Mouse (Mus musculus) megakaryocyte-erythroid progenitor cell, adult 5-6 weeks (primary cell): ENCODE results near the gene Tmem179b. TPM values are rescaled to one million over a fixed set of nuclear protein-coding genes. Genes with fewer than 3 reads are reported as not detected.

Experiments used
- ATAC-seq: replicated peaks from 2 replicates; pipeline ENCODE4 v1.8.0; 2016; ENCODE audit warnings: mild to moderate bottlenecking, inconsistent platforms; ENCODE audit not compliant: severe bottlenecking, poor library complexity, low FRiP score, low TSS enrichment
- total RNA-seq, 2 experiments: library from RNA; stranded (forward) in 1 of 2; stranded (reverse) in 1 of 2; fragments of 200-1000, 215-1000 nt in 1 of 2; fragments of >200 nt in 1 of 2; fragmentation: Nextera tagmentation in 1 of 2; gene quantifications; 2 replicates each; pipeline ENCODE4 v1.2.3; 2014 to 2017

Gene Tmem179b
- total RNA-seq, 2 experiments from 2014 or later: 31.2 to 104 TPM

- no peak for ATAC-seq
Observed at GRCm38 (mm10) chr19:8788521-8788920, 14.3 kb upstream of the Tmem179b start.

GRCm38 (mm10) chr19:8786008-8786781, 11.9 kb upstream of the Tmem179b start, which contains the start of gene Taf6l:
Gene Taf6l (minus strand): TSS chr19:8786417.
- peak; percentile 99 for ATAC-seq

GRCm38 (mm10) chr19:8774951-8775421, 719 bp upstream of the Tmem179b start:
- no peak for ATAC-seq

GRCm38 (mm10) chr19:8773409-8773808, 858 bp downstream of the Tmem179b start:
- ATAC-seq: no peak

- peak; percentile 34; the same call in 1 of the 2 replicates for ATAC-seq
Observed at GRCm38 (mm10) chr19:8772996-8773395, 1.3 kb downstream of the Tmem179b start.

- ATAC-seq: peak; percentile 58
Observed at GRCm38 (mm10) chr19:8770567-8771270, 3.5 kb downstream of the Tmem179b start, which contains the start of gene Tmem223. Gene Tmem223 (plus strand): TSS chr19:8770996.

- no peak for ATAC-seq
Observed at GRCm38 (mm10) chr19:8765562-8765961, 8.7 kb downstream of the Tmem179b start.

- no peak for ATAC-seq
Observed at GRCm38 (mm10) chr19:8763276-8763675, 11.0 kb downstream of the Tmem179b start.

GRCm38 (mm10) chr19:8760757-8761156, 13.5 kb downstream of the Tmem179b start:
- no peak for ATAC-seq

- ATAC-seq: no peak
Observed at GRCm38 (mm10) chr19:8758899-8759298, 15.4 kb downstream of the Tmem179b start.

- ATAC-seq: no peak
Observed at GRCm38 (mm10) chr19:8757471-8757998, 16.7 kb downstream of the Tmem179b start.

GRCm38 (mm10) chr19:8756635-8757387, 17.5 kb downstream of the Tmem179b start, which contains the start of gene Nxf1:
Gene Nxf1 (plus strand): TSS chr19:8757073.
- peak; percentile 80 for ATAC-seq

GRCm38 (mm10) chr19:8755652-8756051, 18.6 kb downstream of the Tmem179b start:
- no peak for ATAC-seq

GRCm38 (mm10) chr19:8747368-8747767, 26.9 kb downstream of the Tmem179b start:
- no peak for ATAC-seq

GRCm38 (mm10) chr19:8745382-8745781, 28.9 kb downstream of the Tmem179b start:
- no peak for ATAC-seq

GRCm38 (mm10) chr19:8742176-8742575, 32.1 kb downstream of the Tmem179b start:
- no peak for ATAC-seq

GRCm38 (mm10) chr19:8741243-8741869, 32.9 kb downstream of the Tmem179b start, which contains the start of gene Stx5a:
Gene Stx5a (plus strand): TSS chr19:8741413.
- peak; percentile 92 for ATAC-seq

- ATAC-seq: no peak
Observed at GRCm38 (mm10) chr19:8740603-8741002, 33.7 kb downstream of the Tmem179b start, which contains the start of gene 1700092M07Rik. Gene 1700092M07Rik (plus strand): TSS chr19:8740718.

GRCm38 (mm10) chr19:8739646-8740045, 34.6 kb downstream of the Tmem179b start:
- no peak for ATAC-seq
